Mouse (Mus musculus) brain, embryonic 14.5 days (tissue): ENCODE data around the gene Dctd. TPM values are rescaled to one million over a fixed set of nuclear protein-coding genes. Genes with fewer than 3 reads are reported as not detected.

Experiments
- DNase-seq: peaks from one replicate; pipeline ENCODE4 v3.0.0-alpha.2; 2011; ENCODE audit warnings: low read depth
- CTCF ChIP-seq: fragments of 200-500 bp; IDR thresholded peaks from 2 replicates; pipeline ENCODE4 v1.5.1; 2012; ENCODE audit warnings: inconsistent platforms, mild to moderate bottlenecking, moderate library complexity, borderline replicate concordance; ENCODE audit not compliant: insufficient read depth, insufficient read length; ENCODE audit errors: extremely low read depth
- POLR2A ChIP-seq: fragments of 200-500 bp; IDR thresholded peaks from 2 replicates; pipeline ENCODE4 v1.6.1; 2012; ENCODE audit warnings: mild to moderate bottlenecking, inconsistent platforms, borderline replicate concordance; ENCODE audit not compliant: poor library complexity, insufficient read depth, insufficient read length, severe bottlenecking; ENCODE audit errors: extremely low read depth
- polyA plus RNA-seq: library from polyadenylated mRNA; depleted of rRNA; stranded (reverse); fragments of >200 nt; gene quantifications from 2 replicates; pipeline ENCODE4 v1.2.3, GENCODE M21; 2012; rRNA removed

Gene Dctd
- 18.6 and 21.8 TPM in 2 replicates for polyA plus RNA-seq

DNA sequence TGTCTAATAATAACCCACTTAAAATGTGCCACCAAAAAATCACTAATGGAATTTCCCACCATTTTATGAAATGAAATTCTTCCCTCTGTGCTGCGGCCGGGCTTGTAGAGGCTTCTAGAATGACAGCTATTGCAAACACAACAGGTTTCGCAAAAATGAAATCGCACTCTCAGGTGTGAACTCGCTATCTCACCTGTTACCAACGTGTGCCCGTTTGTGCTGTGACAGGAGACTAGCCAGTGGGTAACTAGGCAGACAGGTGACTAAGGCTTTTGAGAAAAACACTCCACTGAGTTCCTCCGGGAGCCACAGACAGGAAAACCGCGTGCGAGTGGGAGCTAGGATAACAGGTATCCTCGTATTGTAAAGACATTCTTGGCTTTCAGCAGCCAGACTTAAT is at the start of gene Dctd:
Dctd (plus strand) TSS at position 301 of the 400 bp plus-strand sequence.
- TF ChIP-seq CTCF (no peak), POLR2A (no peak)

DNA sequence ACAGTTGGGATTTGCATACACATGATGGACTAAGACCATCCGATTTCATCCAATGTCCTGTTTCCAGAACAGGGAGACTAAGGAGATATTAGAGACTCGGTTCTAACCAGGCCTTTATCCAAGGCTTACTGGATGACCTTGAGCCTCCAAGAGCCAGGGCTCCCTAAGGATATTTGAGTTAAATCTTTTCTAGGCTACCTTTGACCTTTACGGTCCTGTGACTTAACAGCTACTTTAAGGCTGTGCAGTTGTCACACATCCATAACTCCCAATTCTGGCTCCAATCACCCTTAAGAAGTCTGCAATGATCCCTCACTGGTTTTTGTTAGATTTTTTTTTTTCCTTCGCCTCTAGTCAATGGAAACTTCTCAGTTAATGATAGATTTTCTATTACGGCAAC is 45.3 kb upstream of the Dctd start:
- TF ChIP-seq POLR2A (no peak), CTCF (no peak)
- no peak for DNase-seq

More for the DNA sequence above, at the start of gene Dctd:
- no peak for DNase-seq

DNA sequence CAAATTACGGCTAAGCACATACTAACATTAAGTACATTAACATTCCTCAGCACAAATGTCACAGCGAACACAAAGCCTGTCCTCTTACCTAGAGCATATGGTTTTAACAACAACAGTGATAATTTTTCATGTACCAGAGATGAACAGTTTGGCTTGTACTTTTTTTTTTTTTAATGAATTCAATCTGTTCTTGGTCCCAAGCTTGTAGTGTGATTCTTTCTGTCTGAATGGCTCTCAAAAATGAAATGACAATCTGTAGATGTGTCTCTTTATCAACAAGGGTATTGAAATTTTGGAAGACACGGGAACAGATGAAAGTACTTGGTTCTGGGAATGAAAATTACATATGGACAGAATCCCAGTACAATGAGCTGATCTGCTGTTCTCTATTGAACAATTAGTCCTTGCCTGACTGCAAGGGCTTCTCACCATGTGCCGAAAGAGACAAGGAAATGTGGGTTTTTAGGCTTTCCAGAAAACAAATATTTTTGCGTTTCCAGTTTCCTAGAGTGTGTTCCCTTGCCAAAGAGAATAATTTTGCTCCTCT is 35.3 kb upstream of the Dctd start:
- peak; percentile 38 for DNase-seq
- TF ChIP-seq POLR2A: no peak
- TF ChIP-seq CTCF: no peak

DNA sequence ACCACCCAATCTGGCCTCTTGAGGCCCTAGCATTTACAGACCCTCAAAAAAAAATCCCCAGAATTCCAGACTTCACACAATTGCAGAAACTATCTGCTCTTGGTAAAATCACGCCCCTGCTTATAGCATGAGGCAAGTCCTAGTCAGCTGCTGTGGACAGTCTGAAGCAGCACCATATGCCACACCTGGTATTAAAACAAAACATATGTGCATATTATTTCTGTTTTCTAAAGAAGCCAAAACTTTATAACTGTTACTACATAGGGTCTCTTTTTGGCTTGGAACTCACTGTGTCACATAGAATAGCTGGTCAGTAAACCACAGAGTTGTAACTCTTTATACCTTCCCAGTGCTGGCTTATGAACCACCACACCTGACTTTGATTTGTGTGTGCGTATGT is 24.7 kb upstream of the Dctd start:
- no peak for DNase-seq
- TF ChIP-seq POLR2A: no peak
- TF ChIP-seq CTCF: no peak

DNA sequence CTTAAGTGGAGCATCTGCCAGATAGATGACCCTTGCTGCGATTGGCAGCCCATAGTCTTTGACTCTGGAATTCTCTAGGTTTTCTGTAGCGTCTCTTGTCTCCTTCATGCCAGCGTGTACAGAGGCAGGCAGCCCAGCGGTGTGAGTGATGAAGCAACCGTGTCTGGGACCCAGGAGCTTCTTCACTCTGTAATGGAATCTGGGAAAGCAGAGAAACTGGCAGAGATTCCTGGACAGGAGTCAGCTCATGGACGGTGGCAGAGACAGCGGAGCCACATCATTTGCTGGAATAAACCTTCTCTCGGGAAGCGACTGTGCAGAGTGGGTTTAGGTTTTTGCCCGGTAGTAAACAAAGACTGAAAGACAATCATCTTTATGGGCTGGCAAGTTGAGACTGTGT is 16.5 kb upstream of the Dctd start:
- TF ChIP-seq CTCF (no peak), POLR2A (no peak)
- no peak for DNase-seq

DNA sequence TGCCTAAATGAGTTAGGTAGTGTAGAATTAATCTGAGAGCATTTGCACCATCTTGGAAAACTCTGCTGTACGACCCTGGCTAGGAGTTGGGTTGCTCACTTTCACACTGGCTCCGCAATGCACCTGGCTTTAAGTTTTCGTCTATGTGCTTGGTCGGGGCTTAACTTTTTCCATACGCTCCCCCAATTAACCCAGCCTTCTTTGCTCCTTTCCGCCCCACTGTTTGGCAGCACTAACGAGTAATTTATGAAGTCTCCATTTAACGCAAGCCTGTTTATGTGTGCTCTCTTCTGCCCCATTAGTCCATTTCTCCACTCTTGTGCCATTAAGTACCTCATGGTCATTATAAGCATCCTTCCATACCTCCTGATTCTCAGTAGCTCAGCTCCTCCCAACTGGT is 8.2 kb upstream of the Dctd start:
- DNase-seq: no peak
- TF ChIP-seq POLR2A (no peak), CTCF (no peak)

DNA sequence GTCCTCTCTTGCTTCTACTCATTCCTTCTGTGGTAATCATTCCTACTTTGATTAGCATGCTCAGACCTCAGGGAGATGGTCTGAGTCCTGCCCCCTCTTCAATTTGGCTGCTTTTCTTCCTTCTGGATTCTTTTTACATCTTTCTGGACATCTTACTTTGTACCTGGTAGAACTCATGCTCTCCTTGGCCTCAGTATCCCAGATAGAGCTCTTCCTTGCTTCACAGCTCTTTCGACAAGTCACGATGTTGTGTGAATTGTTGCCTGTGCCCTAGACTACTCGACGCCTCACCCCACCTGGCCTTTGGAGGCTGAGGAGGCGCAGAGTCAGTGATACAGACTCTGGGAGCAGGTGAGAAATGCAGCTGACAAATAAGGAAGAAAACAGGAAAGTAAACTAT is 3.5 kb upstream of the Dctd start:
- TF ChIP-seq POLR2A (no peak), CTCF (no peak)
- no peak for DNase-seq

DNA sequence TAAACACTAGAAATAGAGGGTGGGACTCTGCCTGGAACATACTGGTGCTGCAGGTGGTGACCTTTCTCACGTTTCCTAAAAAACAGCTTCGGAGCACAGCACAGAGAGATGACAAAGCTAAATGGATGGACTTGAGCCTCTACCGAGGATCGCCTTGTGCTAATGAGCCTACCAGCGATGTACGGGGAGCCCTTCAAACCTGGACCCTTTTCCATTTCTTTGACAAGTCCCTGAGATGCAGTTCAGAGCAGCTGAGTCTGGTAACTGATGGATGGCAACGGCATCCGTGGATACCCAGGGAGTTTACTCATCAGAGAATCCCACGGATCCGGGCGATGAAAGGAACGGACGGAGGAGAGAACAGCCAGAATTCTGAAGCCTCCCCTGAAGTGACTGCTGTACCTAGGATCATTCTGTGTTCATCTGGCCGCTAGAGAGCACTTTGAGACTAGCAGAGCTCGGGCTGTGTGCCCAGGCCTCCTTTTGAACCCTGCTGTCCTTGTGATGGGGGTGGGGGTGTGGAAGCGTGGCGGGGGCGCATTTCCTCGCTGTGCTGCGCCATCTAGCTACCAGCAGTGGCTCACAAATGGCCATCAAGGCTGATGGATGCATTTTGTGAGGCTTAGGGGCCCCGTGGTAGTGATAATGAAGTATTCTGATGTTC is 1.6 kb upstream of the Dctd start:
- DNase-seq: peak; percentile 97
- TF ChIP-seq POLR2A (no peak), CTCF (peak; percentile 66)

DNA sequence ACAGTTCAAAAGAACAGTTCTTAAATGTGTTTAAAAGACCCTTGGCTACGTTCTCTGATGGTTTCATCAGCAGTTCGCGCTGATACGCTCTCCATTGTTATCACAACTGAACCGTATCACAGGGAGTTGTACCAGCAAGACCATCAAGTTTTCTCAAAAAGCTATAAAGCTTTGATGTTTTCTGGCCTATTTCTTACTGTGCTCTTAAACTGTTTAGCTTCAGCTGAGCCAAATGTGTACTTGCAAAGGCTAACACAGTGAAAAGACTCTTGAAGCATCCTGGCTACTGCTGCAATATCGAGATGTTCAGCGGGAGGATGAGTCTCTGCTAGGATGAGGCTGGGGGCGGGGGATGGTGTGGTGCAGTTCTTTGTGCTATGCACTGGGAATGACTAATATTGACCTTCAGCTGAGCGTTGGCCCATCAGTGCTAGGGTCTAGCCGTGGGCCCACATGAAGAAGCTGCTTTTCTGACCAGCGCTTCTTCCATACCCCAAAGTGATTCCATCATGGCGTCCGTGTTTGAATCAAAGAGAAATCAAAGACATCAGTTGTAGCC is 732 bp upstream of the Dctd start:
- peak; percentile 65 for DNase-seq
- no peak for TF ChIP-seq CTCF
- TF ChIP-seq POLR2A: no peak

DNA sequence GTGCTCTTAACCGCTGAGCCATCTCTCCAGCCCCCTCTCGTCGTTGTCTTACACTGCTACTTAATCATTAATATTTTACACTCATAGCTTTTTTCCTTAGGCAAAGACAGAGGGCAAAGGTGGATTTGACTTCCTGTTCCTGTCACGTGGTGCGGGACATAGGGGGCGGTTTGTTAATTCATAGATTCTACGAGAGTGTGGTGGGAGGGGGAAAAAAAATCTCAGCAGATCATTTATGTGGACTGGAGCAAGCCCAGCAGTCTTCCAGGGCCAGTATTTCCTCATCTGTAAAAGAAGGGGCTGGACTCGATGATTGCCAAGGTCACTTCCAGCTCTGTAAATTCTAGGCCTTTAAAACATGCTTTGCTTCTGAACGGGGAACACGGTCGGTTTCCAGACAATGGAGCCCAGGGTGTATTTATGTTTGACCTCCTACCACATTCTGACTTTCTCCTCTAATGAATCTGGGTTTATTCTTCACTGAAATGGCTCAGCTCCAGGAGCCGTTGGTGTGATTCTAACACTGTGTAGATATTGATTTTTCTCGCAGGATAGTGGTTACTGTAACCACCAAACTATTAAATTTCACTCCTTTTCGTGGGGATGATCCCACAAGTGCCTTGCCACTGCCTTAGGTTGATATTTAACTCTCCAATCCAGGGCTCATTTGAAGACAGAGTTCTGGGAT is 1.4 kb downstream of the Dctd start:
- TF ChIP-seq POLR2A: no peak
- no peak for TF ChIP-seq CTCF
- peak; percentile 56 for DNase-seq

DNA sequence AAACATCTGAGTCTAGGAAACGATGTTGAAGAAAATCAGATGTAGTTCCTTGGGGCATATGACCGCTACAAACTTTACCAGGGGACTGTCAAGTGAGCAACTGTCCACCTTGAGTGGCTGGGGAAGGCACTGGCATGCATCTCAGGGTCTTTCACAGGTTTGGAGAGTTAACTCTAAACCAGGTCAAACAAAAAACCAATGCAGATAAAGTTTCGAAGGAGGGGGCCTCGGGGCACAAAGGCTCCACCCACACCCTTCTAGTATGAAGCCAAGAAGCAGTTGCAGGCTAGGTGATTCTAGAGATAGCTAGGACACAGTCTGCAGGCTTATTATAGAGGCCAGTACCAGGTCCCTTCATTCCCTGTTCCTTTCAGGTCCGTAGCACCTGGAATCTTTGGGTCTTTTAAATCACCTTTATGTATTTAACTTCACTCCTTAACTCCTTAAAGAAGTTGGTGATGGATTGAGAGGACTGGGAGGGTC is 10.5 kb downstream of the Dctd start:
- TF ChIP-seq CTCF: no peak
- TF ChIP-seq POLR2A: no peak
- no peak for DNase-seq
